Mouse (Mus musculus) central nervous system, embryonic 14 days (tissue): ENCODE measurements around the gene Nat8. TPM values are rescaled to one million over a fixed set of nuclear protein-coding genes. Genes with fewer than 3 reads are reported as not detected.

Experiments used
- polyA plus RNA-seq: library from polyadenylated mRNA; depleted of rRNA; stranded (reverse); fragments of >200 nt; gene quantifications from 2 replicates; pipeline ENCODE4 v1.2.3, GENCODE M21; 2012; rRNA removed

Gene Nat8
- polyA plus RNA-seq: not detected in 2 replicates

GRCm38 (mm10) chr6:85831796-85832321 lies at the start of gene Nat8:
TSS of gene Nat8 (minus strand) at chr6:85832082.

GRCm38 (mm10) chr6:85869006-85869405 lies 37.1 kb upstream of the Nat8 start, which contains the start of gene Nat8f2:
TSS of gene Nat8f2 (minus strand) at chr6:85869158.

GRCm38 (mm10) chr6:85820837-85821236 lies 11.0 kb downstream of the Nat8 start, which contains the start of the genes Nat8f6 and Nat8f5:
TSS of gene Nat8f6 (minus strand) at chr6:85820954.
TSS of gene Nat8f5 (minus strand) at chr6:85820972.

Other genes with a start within 250 kb of the Nat8 start
- 6.1 and 6.5 TPM in 2 replicates for gene Alms1, start 244.6 kb downstream of the Nat8 start, polyA plus RNA-seq
- gene Nat8f7, start 118.9 kb downstream of the Nat8 start, polyA plus RNA-seq: not detected in 2 replicates
- 0.05 TPM in 1 of 2 replicates, not detected in the other for gene Nat8f3, start 66.3 kb downstream of the Nat8 start, polyA plus RNA-seq
- not detected in 2 replicates for gene Nat8f6, start 11.1 kb downstream of the Nat8 start, polyA plus RNA-seq
- 0.09 TPM in 1 of 2 replicates, not detected in the other for gene Nat8f5, start 11.1 kb downstream of the Nat8 start, polyA plus RNA-seq
- 0.05 and 0.07 TPM in 2 replicates for gene Nat8f2, start 37.1 kb upstream of the Nat8 start, polyA plus RNA-seq
- gene Nat8f4, start 72.8 kb upstream of the Nat8 start, polyA plus RNA-seq: 3.7 and 4.4 TPM in 2 replicates
- gene Tprkb, start 79.8 kb upstream of the Nat8 start, polyA plus RNA-seq: 34.3 and 34.4 TPM in 2 replicates
- 15.1 and 15.3 TPM in 2 replicates for gene Nat8f1, start 83.6 kb upstream of the Nat8 start, polyA plus RNA-seq
- 145 and 163 TPM in 2 replicates for gene Dusp11, start 129.6 kb upstream of the Nat8 start, polyA plus RNA-seq
- not detected in 2 replicates for gene Figla, start 184.1 kb upstream of the Nat8 start, polyA plus RNA-seq
- gene Add2, start 196.6 kb upstream of the Nat8 start, polyA plus RNA-seq: 125 and 148 TPM in 2 replicates